Mouse (Mus musculus): ENCODE measurements around the gene Pbrm1. TPM values are rescaled to one million over a fixed set of nuclear protein-coding genes. Genes with fewer than 3 reads are reported as not detected.
A peak's percentile ranks its signal among the peaks of the same experiment; 100 is the strongest.

Pbrm1 gene
- total and polyA plus RNA-seq, 3 experiments, result 7.7 to 52.8 (median 49.6) TPM

DNA sequence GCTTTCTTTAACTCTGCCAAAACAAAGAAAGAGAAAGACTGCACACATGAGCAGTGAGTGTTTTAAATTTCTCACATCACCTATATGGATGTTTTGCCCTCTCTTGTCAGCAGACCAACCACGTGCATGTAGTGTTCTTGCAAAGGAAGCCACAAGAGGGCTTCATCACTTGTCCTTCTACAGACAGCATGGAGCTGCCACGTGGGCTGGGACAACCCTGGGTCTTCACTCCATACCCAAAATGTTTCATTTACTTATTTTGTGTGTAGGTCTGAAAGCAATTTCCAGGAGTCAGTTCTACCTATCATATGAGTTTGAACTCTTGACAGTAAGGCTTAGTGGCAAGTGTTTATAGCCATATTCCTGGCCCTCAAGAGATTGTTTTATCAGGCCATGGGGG lies 1.1 kb upstream of the Pbrm1 start:
- TF ChIP-seq EP300 (IDR thresholded peaks at IDR 0.05; ENCODE audit: insufficient read depth, low read depth, low read length) (no peak), POLR2A (IDR thresholded peaks at IDR 0.05; ENCODE audit: insufficient read depth, low read depth, low read length) (no peak), CTCF (IDR thresholded peaks at IDR 0.05) (peak; percentile 16; the same call in 1 of the 2 replicates)
- Histone ChIP-seq H3K27ac (no peak overlapping the region), H3K36me3 (ENCODE audit: control insufficient read depth, insufficient read depth, low read length) (peaks cover 23% of the 10 kb centered on the region)

DNA sequence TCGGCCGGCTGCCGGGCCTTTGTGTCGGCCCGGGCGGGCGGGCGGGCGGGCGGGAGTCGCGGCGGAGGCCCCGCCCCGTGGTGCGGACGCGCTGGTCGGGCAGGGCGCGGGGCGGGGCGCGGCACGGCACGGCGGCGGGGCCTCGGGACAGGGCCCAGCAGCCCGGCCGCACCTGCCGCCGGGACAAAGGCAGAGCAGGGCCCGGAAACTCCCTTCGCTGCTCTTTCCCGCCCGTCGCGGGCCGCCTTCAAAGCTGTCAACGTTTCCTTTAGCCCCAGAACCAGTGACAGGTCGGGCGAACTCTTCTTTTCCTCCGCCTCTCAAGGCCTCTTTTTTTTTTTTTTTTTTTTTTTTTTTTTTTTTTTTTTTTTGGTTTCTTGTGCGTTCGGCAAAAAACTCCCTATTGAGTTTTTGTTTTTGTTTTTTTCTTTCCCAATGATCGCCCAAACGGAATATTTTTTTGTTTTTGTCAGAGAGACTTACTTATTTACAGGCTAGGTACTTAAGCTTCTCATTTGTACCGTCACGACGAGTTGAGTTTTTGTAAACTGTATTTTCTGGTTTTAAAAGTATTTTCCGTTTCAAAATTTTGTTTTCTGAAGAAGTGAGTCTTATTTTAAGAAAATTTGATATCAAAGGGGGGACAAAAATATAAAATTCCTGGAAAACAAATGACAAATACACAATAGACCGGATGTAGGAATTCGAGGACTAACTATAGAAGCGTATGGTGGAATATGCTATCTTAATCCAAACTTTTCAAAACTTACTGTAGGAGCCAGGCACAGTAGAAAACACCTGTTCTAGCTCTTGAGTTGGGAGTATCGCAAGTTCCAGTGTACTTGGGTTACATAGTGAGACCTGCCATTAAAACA lies 630 bp downstream of the Pbrm1 start:
- WGBS, result 1% methylated on average over 45 of the region's 56 CpGs
- Histone ChIP-seq H3K27ac (peak overlapping the region; percentile 84), H3K4me3 (peak overlapping the region; percentile 69), H3K4me1 (ENCODE audit: control insufficient read depth, insufficient read depth, low read length) (peaks cover 7% of the 10 kb centered on the region), H3K9ac (ENCODE audit: low read depth, low read length) (peak overlapping the region; percentile 94), H3K79me2 (replicated peaks; ENCODE audit: control insufficient read depth, insufficient read depth, low read length) (0 out of 2 replicates have a peak, but pooled peaks cover 3% of the 10 kb centered on the region), H3K27me3 (ENCODE audit: control insufficient read depth, insufficient read depth, low read length) (no peaks in the 10 kb centered on the region), H3K36me3 (ENCODE audit: control insufficient read depth, insufficient read depth, low read length) (peaks cover 21% of the 10 kb centered on the region)
- no peak for TF ChIP-seq EP300 (IDR thresholded peaks at IDR 0.05; ENCODE audit: insufficient read depth, low read depth, low read length)
- TF ChIP-seq POLR2A (IDR thresholded peaks at IDR 0.05; ENCODE audit: insufficient read depth, low read depth, low read length), result peak; percentile 37; the same call in 1 of the 2 replicates
- DNase-seq, result peak in 1 of 2 experiments; percentile 92
- intact Hi-C loops (cut with DNase I), result loop anchor here (1.0 to 5.0 kb wide), 2 partner anchors 18 to 178 kb away; partner anchors contain the start of genes Glt8d1 and Spcs1

More for the DNA sequence above, 1.1 kb upstream of the Pbrm1 start:
- DNase-seq, result no peak
- 0 out of 2 replicates have a peak, but pooled peaks cover 3% of the 10 kb centered on the region for H3K79me2 ChIP-seq (replicated peaks; ENCODE audit: control insufficient read depth, insufficient read depth, low read length)
- 6% methylated on average over 2 of the region's 2 CpGs for WGBS
- H3K4me1 ChIP-seq (ENCODE audit: control insufficient read depth, insufficient read depth, low read length), result peaks cover 7% of the 10 kb centered on the region
- H3K27me3 ChIP-seq (ENCODE audit: control insufficient read depth, insufficient read depth, low read length), result no peaks in the 10 kb centered on the region
- intact Hi-C loops (cut with DNase I), result no loop called here
- peak overlapping the region; percentile 64 for H3K4me3 ChIP-seq
- peak overlapping the region; percentile 41; the same call in 1 of the 2 replicates for H3K9ac ChIP-seq (ENCODE audit: low read depth, low read length)

DNA sequence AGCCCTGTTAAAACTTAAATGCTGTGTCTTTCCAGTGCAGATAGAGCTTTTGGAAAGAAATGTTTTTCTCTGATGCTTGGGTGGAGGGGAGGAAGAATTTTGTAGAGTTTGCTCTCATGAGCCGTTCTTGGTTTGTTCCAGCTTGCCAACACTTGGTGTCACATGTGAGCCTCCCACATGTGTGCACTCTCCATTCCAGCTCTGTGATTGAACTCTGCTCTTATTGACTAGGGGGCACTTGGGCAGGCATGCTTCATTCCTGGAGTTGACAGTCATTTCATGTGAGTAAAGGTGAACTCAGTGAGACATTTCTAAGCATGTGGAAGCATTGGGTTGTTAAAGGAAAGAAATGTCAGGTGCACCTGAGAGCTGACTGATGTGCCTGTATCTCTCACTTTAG lies 3.6 kb downstream of the Pbrm1 start:
- intact Hi-C loops (cut with DNase I), result loop anchor here (5.0 kb wide), 1 partner anchor 175 kb away; no protein-coding TSS in a partner anchor
- H3K4me3 ChIP-seq, result no peak overlapping the region
- peaks cover 7% of the 10 kb centered on the region for H3K4me1 ChIP-seq (ENCODE audit: control insufficient read depth, insufficient read depth, low read length)
- TF ChIP-seq EP300 (IDR thresholded peaks at IDR 0.05; ENCODE audit: insufficient read depth, low read depth, low read length) (no peak), CTCF (IDR thresholded peaks at IDR 0.05) (no peak), POLR2A (IDR thresholded peaks at IDR 0.05; ENCODE audit: insufficient read depth, low read depth, low read length) (no peak)
- H3K27ac ChIP-seq, result no peak overlapping the region
- H3K9ac ChIP-seq (ENCODE audit: low read depth, low read length), result no peak overlapping the region
- peaks cover 19% of the 10 kb centered on the region for H3K36me3 ChIP-seq (ENCODE audit: control insufficient read depth, insufficient read depth, low read length)
- 11% methylated on average over 1 of the region's 1 CpGs for WGBS
- H3K79me2 ChIP-seq (replicated peaks; ENCODE audit: control insufficient read depth, insufficient read depth, low read length), result peaks cover 3% of the 10 kb centered on the region; the same call in 1 of the 2 replicates
- DNase-seq, result no peak
- no peaks in the 10 kb centered on the region for H3K27me3 ChIP-seq (ENCODE audit: control insufficient read depth, insufficient read depth, low read length)

DNA sequence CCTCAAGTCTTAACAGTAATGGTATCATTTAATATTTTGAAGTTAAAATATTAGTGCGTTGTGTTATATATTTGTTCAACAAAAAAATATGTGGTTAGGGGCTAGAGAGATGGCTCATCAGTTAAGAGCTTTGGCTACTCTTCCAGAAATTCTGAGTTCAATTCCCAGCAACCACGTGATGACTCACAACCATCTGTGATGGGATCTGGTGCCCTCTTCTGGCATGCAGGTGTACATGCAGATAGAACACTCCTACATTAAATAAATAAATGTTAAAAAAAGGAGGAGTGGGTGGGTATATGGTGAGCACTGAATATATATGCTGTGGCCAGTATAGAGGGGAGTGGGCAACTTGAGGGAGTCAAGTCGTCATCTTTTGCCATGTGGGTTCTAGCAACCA lies 6.8 kb downstream of the Pbrm1 start:
- WGBS, result 76% methylated on average over 3 of the region's 3 CpGs
- Histone ChIP-seq H3K36me3 (ENCODE audit: control insufficient read depth, insufficient read depth, low read length) (peaks cover 11% of the 10 kb centered on the region), H3K27me3 (ENCODE audit: control insufficient read depth, insufficient read depth, low read length) (no peaks in the 10 kb centered on the region), H3K4me3 (no peak overlapping the region), H3K27ac (no peak overlapping the region), H3K79me2 (replicated peaks; ENCODE audit: control insufficient read depth, insufficient read depth, low read length) (peaks cover 1% of the 10 kb centered on the region; the same call in 1 of the 2 replicates), H3K9ac (ENCODE audit: low read depth, low read length) (no peak overlapping the region), H3K4me1 (ENCODE audit: control insufficient read depth, insufficient read depth, low read length) (no peaks in the 10 kb centered on the region)
- intact Hi-C loops (cut with DNase I), result loop anchor here (5.0 kb wide), 1 partner anchor 37 kb away; no protein-coding TSS in a partner anchor
- TF ChIP-seq EP300 (IDR thresholded peaks at IDR 0.05; ENCODE audit: insufficient read depth, low read depth, low read length) (no peak), CTCF (IDR thresholded peaks at IDR 0.05) (peak; percentile 58)
- DNase-seq, result no peak

DNA sequence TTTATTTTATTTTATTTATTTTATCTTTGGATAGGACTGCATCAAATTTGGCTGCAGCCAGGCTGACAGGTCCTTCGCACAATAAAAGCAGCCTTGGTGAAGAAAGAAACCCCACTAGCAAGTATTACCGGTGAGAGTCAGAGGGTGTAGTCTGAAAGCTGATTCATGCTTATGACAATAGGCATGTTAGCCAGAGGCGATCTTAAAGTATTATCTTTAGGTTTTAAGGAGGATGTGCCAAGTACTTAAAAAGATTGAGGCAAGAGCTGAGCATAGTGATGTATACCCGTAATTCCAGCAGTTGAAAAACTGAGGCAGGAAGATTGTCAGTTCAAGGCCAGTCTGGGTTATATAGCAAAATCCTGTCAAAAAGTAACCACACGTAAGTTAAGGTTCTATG lies 26.4 kb downstream of the Pbrm1 start:
- Histone ChIP-seq H3K27me3 (ENCODE audit: control insufficient read depth, insufficient read depth, low read length) (no peaks in the 10 kb centered on the region), H3K4me3 (no peak overlapping the region), H3K36me3 (ENCODE audit: control insufficient read depth, insufficient read depth, low read length) (peaks cover 3% of the 10 kb centered on the region), H3K79me2 (replicated peaks; ENCODE audit: control insufficient read depth, insufficient read depth, low read length) (no peaks in the 10 kb centered on the region), H3K9ac (ENCODE audit: low read depth, low read length) (no peak overlapping the region), H3K27ac (no peak overlapping the region), H3K4me1 (ENCODE audit: control insufficient read depth, insufficient read depth, low read length) (no peaks in the 10 kb centered on the region)
- TF ChIP-seq CTCF (IDR thresholded peaks at IDR 0.05) (no peak), POLR2A (IDR thresholded peaks at IDR 0.05; ENCODE audit: insufficient read depth, low read depth, low read length) (no peak), EP300 (IDR thresholded peaks at IDR 0.05; ENCODE audit: insufficient read depth, low read depth, low read length) (no peak)
- DNase-seq, result no peak
- WGBS, result 93% methylated on average over 5 of the region's 5 CpGs
- intact Hi-C loops (cut with DNase I), result no loop called here

DNA sequence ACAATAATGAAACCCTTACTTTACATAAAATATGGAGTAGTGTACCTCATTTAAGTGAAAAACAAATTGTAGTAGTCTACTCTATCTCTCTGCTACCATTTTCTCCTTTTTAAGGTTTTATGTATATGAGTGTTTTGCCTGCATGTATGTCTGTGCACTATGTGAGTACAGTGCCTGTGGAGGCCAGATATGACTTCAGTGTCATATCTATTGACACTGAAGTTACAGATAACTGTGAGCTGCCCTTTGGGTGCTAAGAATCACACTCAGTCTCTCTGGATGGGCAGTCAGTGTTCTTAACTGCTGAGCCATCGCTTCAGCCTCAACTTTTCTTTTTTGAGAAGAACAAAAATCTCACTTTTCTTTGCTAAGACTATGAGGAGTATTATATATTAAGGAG lies 26.9 kb downstream of the Pbrm1 start:
- WGBS, result 100% methylated on average over 1 of the region's 1 CpGs
- peaks cover 1% of the 10 kb centered on the region for H3K36me3 ChIP-seq (ENCODE audit: control insufficient read depth, insufficient read depth, low read length)
- no peak for DNase-seq
- no peak overlapping the region for H3K9ac ChIP-seq (ENCODE audit: low read depth, low read length)
- TF ChIP-seq EP300 (IDR thresholded peaks at IDR 0.05; ENCODE audit: insufficient read depth, low read depth, low read length) (no peak), CTCF (IDR thresholded peaks at IDR 0.05) (no peak), POLR2A (IDR thresholded peaks at IDR 0.05; ENCODE audit: insufficient read depth, low read depth, low read length) (no peak)
- intact Hi-C loops (cut with DNase I), result no loop called here
- no peak overlapping the region for H3K4me3 ChIP-seq
- H3K27me3 ChIP-seq (ENCODE audit: control insufficient read depth, insufficient read depth, low read length), result no peaks in the 10 kb centered on the region
- no peak overlapping the region for H3K27ac ChIP-seq
- H3K79me2 ChIP-seq (replicated peaks; ENCODE audit: control insufficient read depth, insufficient read depth, low read length), result no peaks in the 10 kb centered on the region
- no peaks in the 10 kb centered on the region for H3K4me1 ChIP-seq (ENCODE audit: control insufficient read depth, insufficient read depth, low read length)

All from heart, adult 2 months (tissue).